Mouse (Mus musculus): Measurements from ENCODE around the gene Mars2. TPM values are rescaled to one million over a fixed set of nuclear protein-coding genes. Genes with fewer than 3 reads are reported as not detected.
A peak's percentile ranks its signal among the peaks of the same experiment; 100 is the strongest.

Mars2 gene
- polyA plus RNA-seq, 1 experiment from 2014 or later, result 4.0 TPM

- H3K36me3 ChIP-seq (ENCODE audit: control insufficient read depth, insufficient read depth, low read length), result no peaks in the 10 kb centered on the region
- 61% methylated on average over 18 of the region's 18 CpGs for WGBS (ENCODE audit: insufficient replicate concordance)
- no peaks in the 10 kb centered on the region for H3K27me3 ChIP-seq (ENCODE audit: control insufficient read depth, insufficient read depth, low read length)
- 0 out of 2 replicates have a peak, but pooled peaks cover 6% of the 10 kb centered on the region for H3K4me1 ChIP-seq (ENCODE audit: control insufficient read depth, insufficient read depth, low read length)
- peak overlapping the region; percentile 43 for H3K9ac ChIP-seq (ENCODE audit: low read depth, low read length)
- H3K27ac ChIP-seq (ENCODE audit: low read depth, low read length), result peak overlapping the region; percentile 70
- no peak for ATAC-seq (replicated peaks; ENCODE audit: insufficient number of reproducible peaks, low FRiP score, low TSS enrichment)
- H3K4me3 ChIP-seq (ENCODE audit: low read depth, low read length), result no peak overlapping the region
- H3K4me2 ChIP-seq, result no peak overlapping the region
- no peaks in the 10 kb centered on the region for H3K9me3 ChIP-seq (replicated peaks; ENCODE audit: control insufficient read depth, low read length)
These were observed 34.9 kb upstream of the Mars2 start for GRCm38 (mm10) chr1:55201850-55202752.

- no peak for ATAC-seq (replicated peaks; ENCODE audit: insufficient number of reproducible peaks, low FRiP score, low TSS enrichment)
- WGBS (ENCODE audit: insufficient replicate concordance), result 66% methylated on average over 5 of the region's 5 CpGs
- Histone ChIP-seq H3K4me2 (no peak overlapping the region), H3K4me3 (ENCODE audit: low read depth, low read length) (no peak overlapping the region), H3K36me3 (ENCODE audit: control insufficient read depth, insufficient read depth, low read length) (no peaks in the 10 kb centered on the region), H3K9me3 (replicated peaks; ENCODE audit: control insufficient read depth, low read length) (no peaks in the 10 kb centered on the region), H3K27ac (ENCODE audit: low read depth, low read length) (no peak overlapping the region), H3K9ac (ENCODE audit: low read depth, low read length) (no peak overlapping the region), H3K4me1 (ENCODE audit: control insufficient read depth, insufficient read depth, low read length) (peaks cover 11% of the 10 kb centered on the region), H3K27me3 (ENCODE audit: control insufficient read depth, insufficient read depth, low read length) (no peaks in the 10 kb centered on the region)
These were observed 31.1 kb upstream of the Mars2 start for GRCm38 (mm10) chr1:55205808-55206327.

GRCm38 (mm10) chr1:55207561-55207960 lies 29.4 kb upstream of the Mars2 start:
- no peaks in the 10 kb centered on the region for H3K36me3 ChIP-seq (ENCODE audit: control insufficient read depth, insufficient read depth, low read length)
- 91% methylated on average over 6 of the region's 6 CpGs for WGBS (ENCODE audit: insufficient replicate concordance)
- peaks cover 5% of the 10 kb centered on the region for H3K4me1 ChIP-seq (ENCODE audit: control insufficient read depth, insufficient read depth, low read length)
- no peaks in the 10 kb centered on the region for H3K9me3 ChIP-seq (replicated peaks; ENCODE audit: control insufficient read depth, low read length)
- H3K4me3 ChIP-seq (ENCODE audit: low read depth, low read length), result no peak overlapping the region
- no peak overlapping the region for H3K4me2 ChIP-seq
- H3K27me3 ChIP-seq (ENCODE audit: control insufficient read depth, insufficient read depth, low read length), result no peaks in the 10 kb centered on the region
- ATAC-seq (replicated peaks; ENCODE audit: insufficient number of reproducible peaks, low FRiP score, low TSS enrichment), result no peak
- no peak overlapping the region for H3K9ac ChIP-seq (ENCODE audit: low read depth, low read length)
- H3K27ac ChIP-seq (ENCODE audit: low read depth, low read length), result no peak overlapping the region

- Histone ChIP-seq H3K4me1 (ENCODE audit: control insufficient read depth, insufficient read depth, low read length) (peaks cover 5% of the 10 kb centered on the region), H3K4me2 (no peak overlapping the region), H3K36me3 (ENCODE audit: control insufficient read depth, insufficient read depth, low read length) (no peaks in the 10 kb centered on the region), H3K27ac (ENCODE audit: low read depth, low read length) (0 out of 2 replicates have a peak overlapping the region, but pooled peaks have one; percentile 18), H3K9me3 (replicated peaks; ENCODE audit: control insufficient read depth, low read length) (no peaks in the 10 kb centered on the region), H3K9ac (ENCODE audit: low read depth, low read length) (no peak overlapping the region), H3K4me3 (ENCODE audit: low read depth, low read length) (no peak overlapping the region), H3K27me3 (ENCODE audit: control insufficient read depth, insufficient read depth, low read length) (no peaks in the 10 kb centered on the region)
- 45% methylated on average over 5 of the region's 5 CpGs for WGBS (ENCODE audit: insufficient replicate concordance)
- no peak for ATAC-seq (replicated peaks; ENCODE audit: insufficient number of reproducible peaks, low FRiP score, low TSS enrichment)
These were observed 28.4 kb upstream of the Mars2 start for GRCm38 (mm10) chr1:55208500-55209140.

GRCm38 (mm10) chr1:55210202-55210965 lies 26.6 kb upstream of the Mars2 start:
- Histone ChIP-seq H3K4me3 (ENCODE audit: low read depth, low read length) (no peak overlapping the region), H3K36me3 (ENCODE audit: control insufficient read depth, insufficient read depth, low read length) (no peaks in the 10 kb centered on the region), H3K4me1 (ENCODE audit: control insufficient read depth, insufficient read depth, low read length) (peaks cover 5% of the 10 kb centered on the region), H3K27ac (ENCODE audit: low read depth, low read length) (no peak overlapping the region), H3K9ac (ENCODE audit: low read depth, low read length) (no peak overlapping the region), H3K9me3 (replicated peaks; ENCODE audit: control insufficient read depth, low read length) (no peaks in the 10 kb centered on the region), H3K27me3 (ENCODE audit: control insufficient read depth, insufficient read depth, low read length) (no peaks in the 10 kb centered on the region), H3K4me2 (no peak overlapping the region)
- no peak for ATAC-seq (replicated peaks; ENCODE audit: insufficient number of reproducible peaks, low FRiP score, low TSS enrichment)
- WGBS (ENCODE audit: insufficient replicate concordance), result 48% methylated on average over 12 of the region's 12 CpGs

GRCm38 (mm10) chr1:55211081-55211480 lies 25.9 kb upstream of the Mars2 start:
- no peaks in the 10 kb centered on the region for H3K27me3 ChIP-seq (ENCODE audit: control insufficient read depth, insufficient read depth, low read length)
- H3K4me2 ChIP-seq, result no peak overlapping the region
- H3K36me3 ChIP-seq (ENCODE audit: control insufficient read depth, insufficient read depth, low read length), result no peaks in the 10 kb centered on the region
- H3K27ac ChIP-seq (ENCODE audit: low read depth, low read length), result no peak overlapping the region
- H3K4me3 ChIP-seq (ENCODE audit: low read depth, low read length), result no peak overlapping the region
- H3K4me1 ChIP-seq (ENCODE audit: control insufficient read depth, insufficient read depth, low read length), result peaks cover 5% of the 10 kb centered on the region
- WGBS (ENCODE audit: insufficient replicate concordance), result 80% methylated on average over 8 of the region's 8 CpGs
- no peaks in the 10 kb centered on the region for H3K9me3 ChIP-seq (replicated peaks; ENCODE audit: control insufficient read depth, low read length)
- no peak for ATAC-seq (replicated peaks; ENCODE audit: insufficient number of reproducible peaks, low FRiP score, low TSS enrichment)
- H3K9ac ChIP-seq (ENCODE audit: low read depth, low read length), result no peak overlapping the region

GRCm38 (mm10) chr1:55212771-55213170 lies 24.2 kb upstream of the Mars2 start:
- no peak for ATAC-seq (replicated peaks; ENCODE audit: insufficient number of reproducible peaks, low FRiP score, low TSS enrichment)
- Histone ChIP-seq H3K36me3 (ENCODE audit: control insufficient read depth, insufficient read depth, low read length) (no peaks in the 10 kb centered on the region), H3K9ac (ENCODE audit: low read depth, low read length) (no peak overlapping the region), H3K4me1 (ENCODE audit: control insufficient read depth, insufficient read depth, low read length) (peaks cover 5% of the 10 kb centered on the region), H3K9me3 (replicated peaks; ENCODE audit: control insufficient read depth, low read length) (no peaks in the 10 kb centered on the region), H3K4me3 (ENCODE audit: low read depth, low read length) (no peak overlapping the region), H3K27me3 (ENCODE audit: control insufficient read depth, insufficient read depth, low read length) (no peaks in the 10 kb centered on the region), H3K4me2 (no peak overlapping the region), H3K27ac (ENCODE audit: low read depth, low read length) (no peak overlapping the region)
- WGBS (ENCODE audit: insufficient replicate concordance), result 74% methylated on average over 4 of the region's 4 CpGs

GRCm38 (mm10) chr1:55213475-55213874 lies 23.5 kb upstream of the Mars2 start:
- H3K4me1 ChIP-seq (ENCODE audit: control insufficient read depth, insufficient read depth, low read length), result peaks cover 5% of the 10 kb centered on the region
- ATAC-seq (replicated peaks; ENCODE audit: insufficient number of reproducible peaks, low FRiP score, low TSS enrichment), result no peak
- H3K9ac ChIP-seq (ENCODE audit: low read depth, low read length), result no peak overlapping the region
- H3K27ac ChIP-seq (ENCODE audit: low read depth, low read length), result no peak overlapping the region
- no peak overlapping the region for H3K4me2 ChIP-seq
- no peaks in the 10 kb centered on the region for H3K36me3 ChIP-seq (ENCODE audit: control insufficient read depth, insufficient read depth, low read length)
- H3K9me3 ChIP-seq (replicated peaks; ENCODE audit: control insufficient read depth, low read length), result no peaks in the 10 kb centered on the region
- H3K27me3 ChIP-seq (ENCODE audit: control insufficient read depth, insufficient read depth, low read length), result no peaks in the 10 kb centered on the region
- no peak overlapping the region for H3K4me3 ChIP-seq (ENCODE audit: low read depth, low read length)
- WGBS (ENCODE audit: insufficient replicate concordance), result 45% methylated on average over 6 of the region's 6 CpGs
